Mouse (Mus musculus): ENCODE measurements around the gene Arglu1. TPM values are rescaled to one million over a fixed set of nuclear protein-coding genes. Genes with fewer than 3 reads are reported as not detected.

Arglu1 gene
- polyA plus RNA-seq, 1 experiment from 2014 or later, result 167 TPM

GRCm38 (mm10) chr8:8700229-8700628 lies 9.9 kb upstream of the Arglu1 start:
- Histone ChIP-seq H3K36me3 (ENCODE audit: control insufficient read depth, insufficient read depth, low read length) (no peaks in the 10 kb centered on the region), H3K9me3 (ENCODE audit: control insufficient read depth, low read length) (no peaks in the 10 kb centered on the region), H3K27me3 (ENCODE audit: control insufficient read depth, insufficient read depth, low read length) (no peaks in the 10 kb centered on the region), H3K9ac (replicated peaks; ENCODE audit: low read depth, low read length) (no peak overlapping the region), H3K4me1 (ENCODE audit: control insufficient read depth, insufficient read depth, low read length) (no peaks in the 10 kb centered on the region), H3K4me3 (ENCODE audit: low read depth, low read length) (no peak overlapping the region), H3K27ac (ENCODE audit: low read depth, low read length) (no peak overlapping the region), H3K4me2 (ENCODE audit: low read depth, low read length) (no peak overlapping the region)
- 91% methylated on average over 4 of the region's 4 CpGs for WGBS
- ATAC-seq (ENCODE audit: low read depth), result no peak

DNA sequence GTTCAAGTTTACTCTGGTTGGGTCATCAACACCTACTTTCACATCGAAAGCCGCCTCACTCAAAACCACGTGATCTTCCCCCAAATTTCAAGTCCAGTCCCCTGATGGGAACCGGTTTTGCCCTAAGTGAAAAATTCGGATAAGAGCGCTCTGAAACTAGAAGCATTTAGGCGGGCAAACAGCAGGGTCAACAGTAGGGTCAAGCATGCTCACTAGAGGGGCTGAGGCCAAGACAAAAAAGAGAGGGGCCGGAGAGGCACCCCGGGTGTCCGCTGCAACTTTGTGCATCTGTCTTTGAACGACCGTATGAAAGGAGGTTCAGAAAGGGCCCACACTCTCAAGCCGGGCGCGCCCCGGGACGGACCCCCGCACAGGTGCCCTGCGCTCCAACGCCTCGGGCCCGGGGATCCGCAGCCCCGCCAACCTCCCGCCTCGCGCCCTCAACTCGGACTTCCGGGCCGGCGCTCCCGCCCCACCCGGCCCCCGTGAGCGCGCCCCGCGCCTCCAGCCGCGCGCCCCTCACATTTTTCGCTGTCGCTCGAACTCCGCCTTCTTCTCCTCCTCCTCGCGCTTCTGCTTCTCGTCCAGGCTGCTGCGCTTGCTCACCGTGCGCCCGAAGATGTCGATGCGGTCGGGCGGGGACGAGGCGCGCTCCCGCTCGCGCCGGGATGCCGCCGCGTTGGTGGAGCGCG lies 721 bp downstream of the Arglu1 start:
- no peaks in the 10 kb centered on the region for H3K9me3 ChIP-seq (ENCODE audit: control insufficient read depth, low read length)
- peak; percentile 77 for ATAC-seq (ENCODE audit: low read depth)

GRCm38 (mm10) chr8:8688823-8689453 lies 1.4 kb downstream of the Arglu1 start:
- H3K9me3 ChIP-seq (ENCODE audit: control insufficient read depth, low read length), result no peaks in the 10 kb centered on the region
- no peak overlapping the region for H3K27ac ChIP-seq (ENCODE audit: low read depth, low read length)
- WGBS, result 7% methylated on average over 9 of the region's 9 CpGs
- no peaks in the 10 kb centered on the region for H3K27me3 ChIP-seq (ENCODE audit: control insufficient read depth, insufficient read depth, low read length)
- peak overlapping the region; percentile 87 for H3K4me3 ChIP-seq (ENCODE audit: low read depth, low read length)
- H3K4me1 ChIP-seq (ENCODE audit: control insufficient read depth, insufficient read depth, low read length), result peaks cover 35% of the 10 kb centered on the region
- H3K36me3 ChIP-seq (ENCODE audit: control insufficient read depth, insufficient read depth, low read length), result no peaks in the 10 kb centered on the region
- peak overlapping the region; percentile 99; the same call in 1 of the 2 replicates for H3K9ac ChIP-seq (replicated peaks; ENCODE audit: low read depth, low read length)
- H3K4me2 ChIP-seq (ENCODE audit: low read depth, low read length), result peak overlapping the region; percentile 88
- no peak for ATAC-seq (ENCODE audit: low read depth)

More for the DNA sequence above, 721 bp downstream of the Arglu1 start:
- Histone ChIP-seq H3K4me1 (ENCODE audit: control insufficient read depth, insufficient read depth, low read length) (peaks cover 35% of the 10 kb centered on the region), H3K4me2 (ENCODE audit: low read depth, low read length) (peak overlapping the region; percentile 88), H3K4me3 (ENCODE audit: low read depth, low read length) (peak overlapping the region; percentile 87), H3K36me3 (ENCODE audit: control insufficient read depth, insufficient read depth, low read length) (no peaks in the 10 kb centered on the region), H3K9ac (replicated peaks; ENCODE audit: low read depth, low read length) (peak overlapping the region; percentile 99), H3K27ac (ENCODE audit: low read depth, low read length) (peak overlapping the region; percentile 98), H3K27me3 (ENCODE audit: control insufficient read depth, insufficient read depth, low read length) (no peaks in the 10 kb centered on the region)
- WGBS, result under 1% methylated on average over 47 of the region's 68 CpGs

DNA sequence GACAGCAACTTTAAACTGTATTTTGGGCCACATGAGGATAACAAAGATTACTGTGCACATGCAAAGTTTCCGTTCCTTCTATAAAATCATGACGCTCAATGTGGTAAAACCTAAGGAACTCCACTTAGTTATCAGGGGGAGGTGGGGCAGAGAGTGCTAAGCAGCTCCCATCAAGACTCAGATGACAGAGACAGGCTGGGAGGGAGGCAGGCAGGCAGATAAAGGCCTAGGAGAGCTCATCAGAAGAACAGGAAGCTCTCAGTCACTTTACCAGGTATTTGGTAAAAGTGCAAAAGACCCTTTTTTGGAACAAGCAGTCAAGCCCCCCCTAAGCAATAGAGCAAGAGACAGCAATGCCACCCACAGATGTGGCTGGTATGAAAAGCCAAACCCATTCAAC lies 4.8 kb downstream of the Arglu1 start:
- Histone ChIP-seq H3K36me3 (ENCODE audit: control insufficient read depth, insufficient read depth, low read length) (peaks cover 5% of the 10 kb centered on the region; the same call in 1 of the 2 replicates), H3K27ac (ENCODE audit: low read depth, low read length) (no peak overlapping the region), H3K27me3 (ENCODE audit: control insufficient read depth, insufficient read depth, low read length) (no peaks in the 10 kb centered on the region), H3K9me3 (ENCODE audit: control insufficient read depth, low read length) (no peaks in the 10 kb centered on the region), H3K4me1 (ENCODE audit: control insufficient read depth, insufficient read depth, low read length) (peaks cover 35% of the 10 kb centered on the region), H3K9ac (replicated peaks; ENCODE audit: low read depth, low read length) (no peak overlapping the region), H3K4me3 (ENCODE audit: low read depth, low read length) (no peak overlapping the region), H3K4me2 (ENCODE audit: low read depth, low read length) (no peak overlapping the region)
- no peak for ATAC-seq (ENCODE audit: low read depth)
- WGBS, result 80% methylated on average over 2 of the region's 2 CpGs

DNA sequence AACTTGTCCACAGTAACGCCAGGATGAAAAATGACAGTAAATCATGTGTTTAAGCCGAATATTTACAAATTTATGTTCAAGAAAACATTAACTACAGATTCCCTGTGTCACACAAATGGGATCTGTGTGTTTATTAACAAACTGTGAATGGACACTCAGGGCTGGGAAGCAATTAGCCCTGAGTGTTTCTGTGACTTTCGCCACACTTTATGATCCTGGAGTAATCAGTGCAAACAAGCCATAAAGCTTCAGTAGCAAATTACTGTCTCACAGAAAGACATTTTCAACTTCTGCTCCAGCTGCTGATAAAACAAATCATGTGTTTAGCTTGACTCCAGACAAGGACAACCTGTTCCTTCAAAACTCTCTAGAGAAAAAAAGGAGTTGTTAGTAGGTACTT lies 7.6 kb downstream of the Arglu1 start:
- Histone ChIP-seq H3K36me3 (ENCODE audit: control insufficient read depth, insufficient read depth, low read length) (peaks cover 15% of the 10 kb centered on the region; the same call in 1 of the 2 replicates), H3K4me1 (ENCODE audit: control insufficient read depth, insufficient read depth, low read length) (peaks cover 20% of the 10 kb centered on the region), H3K9me3 (ENCODE audit: control insufficient read depth, low read length) (no peaks in the 10 kb centered on the region), H3K4me3 (ENCODE audit: low read depth, low read length) (no peak overlapping the region), H3K27me3 (ENCODE audit: control insufficient read depth, insufficient read depth, low read length) (no peaks in the 10 kb centered on the region), H3K9ac (replicated peaks; ENCODE audit: low read depth, low read length) (no peak overlapping the region), H3K27ac (ENCODE audit: low read depth, low read length) (no peak overlapping the region), H3K4me2 (ENCODE audit: low read depth, low read length) (no peak overlapping the region)
- WGBS, result 61% methylated on average over 3 of the region's 3 CpGs
- no peak for ATAC-seq (ENCODE audit: low read depth)

- Histone ChIP-seq H3K27me3 (ENCODE audit: control insufficient read depth, insufficient read depth, low read length) (no peaks in the 10 kb centered on the region), H3K4me2 (ENCODE audit: low read depth, low read length) (no peak overlapping the region), H3K36me3 (ENCODE audit: control insufficient read depth, insufficient read depth, low read length) (peaks cover 15% of the 10 kb centered on the region; the same call in 1 of the 2 replicates), H3K4me3 (ENCODE audit: low read depth, low read length) (no peak overlapping the region), H3K9me3 (ENCODE audit: control insufficient read depth, low read length) (no peaks in the 10 kb centered on the region), H3K4me1 (ENCODE audit: control insufficient read depth, insufficient read depth, low read length) (no peaks in the 10 kb centered on the region), H3K9ac (replicated peaks; ENCODE audit: low read depth, low read length) (no peak overlapping the region), H3K27ac (ENCODE audit: low read depth, low read length) (no peak overlapping the region)
- 95% methylated on average over 3 of the region's 3 CpGs for WGBS
- ATAC-seq (ENCODE audit: low read depth), result no peak
Observed at GRCm38 (mm10) chr8:8678236-8678635, 12.1 kb downstream of the Arglu1 start.

- H3K36me3 ChIP-seq (ENCODE audit: control insufficient read depth, insufficient read depth, low read length), result peaks cover 6% of the 10 kb centered on the region
- H3K9me3 ChIP-seq (ENCODE audit: control insufficient read depth, low read length), result no peaks in the 10 kb centered on the region
- no peak overlapping the region for H3K4me2 ChIP-seq (ENCODE audit: low read depth, low read length)
- H3K4me1 ChIP-seq (ENCODE audit: control insufficient read depth, insufficient read depth, low read length), result no peaks in the 10 kb centered on the region
- no peak overlapping the region for H3K4me3 ChIP-seq (ENCODE audit: low read depth, low read length)
- 87% methylated on average over 5 of the region's 5 CpGs for WGBS
- H3K27ac ChIP-seq (ENCODE audit: low read depth, low read length), result no peak overlapping the region
- no peak overlapping the region for H3K9ac ChIP-seq (replicated peaks; ENCODE audit: low read depth, low read length)
- ATAC-seq (ENCODE audit: low read depth), result no peak
- no peaks in the 10 kb centered on the region for H3K27me3 ChIP-seq (ENCODE audit: control insufficient read depth, insufficient read depth, low read length)
Observed at GRCm38 (mm10) chr8:8674864-8675263, 15.5 kb downstream of the Arglu1 start.

GRCm38 (mm10) chr8:8661759-8662138 lies 28.6 kb downstream of the Arglu1 start:
- under 1% methylated on average over 23 of the region's 23 CpGs for WGBS
- H3K36me3 ChIP-seq (ENCODE audit: control insufficient read depth, insufficient read depth, low read length), result peaks cover 4% of the 10 kb centered on the region; the same call in 1 of the 2 replicates
- no peaks in the 10 kb centered on the region for H3K9me3 ChIP-seq (ENCODE audit: control insufficient read depth, low read length)
- peak overlapping the region; percentile 66 for H3K4me2 ChIP-seq (ENCODE audit: low read depth, low read length)
- H3K4me1 ChIP-seq (ENCODE audit: control insufficient read depth, insufficient read depth, low read length), result no peaks in the 10 kb centered on the region; the same call in 1 of the 2 replicates
- peak overlapping the region; percentile 92; the same call in 1 of the 2 replicates for H3K27ac ChIP-seq (ENCODE audit: low read depth, low read length)
- H3K27me3 ChIP-seq (ENCODE audit: control insufficient read depth, insufficient read depth, low read length), result peaks cover 3% of the 10 kb centered on the region; the same call in 1 of the 2 replicates
- peak overlapping the region; percentile 81 for H3K9ac ChIP-seq (replicated peaks; ENCODE audit: low read depth, low read length)
- peak; percentile 4 for ATAC-seq (ENCODE audit: low read depth)
- H3K4me3 ChIP-seq (ENCODE audit: low read depth, low read length), result peak overlapping the region; percentile 90

DNA sequence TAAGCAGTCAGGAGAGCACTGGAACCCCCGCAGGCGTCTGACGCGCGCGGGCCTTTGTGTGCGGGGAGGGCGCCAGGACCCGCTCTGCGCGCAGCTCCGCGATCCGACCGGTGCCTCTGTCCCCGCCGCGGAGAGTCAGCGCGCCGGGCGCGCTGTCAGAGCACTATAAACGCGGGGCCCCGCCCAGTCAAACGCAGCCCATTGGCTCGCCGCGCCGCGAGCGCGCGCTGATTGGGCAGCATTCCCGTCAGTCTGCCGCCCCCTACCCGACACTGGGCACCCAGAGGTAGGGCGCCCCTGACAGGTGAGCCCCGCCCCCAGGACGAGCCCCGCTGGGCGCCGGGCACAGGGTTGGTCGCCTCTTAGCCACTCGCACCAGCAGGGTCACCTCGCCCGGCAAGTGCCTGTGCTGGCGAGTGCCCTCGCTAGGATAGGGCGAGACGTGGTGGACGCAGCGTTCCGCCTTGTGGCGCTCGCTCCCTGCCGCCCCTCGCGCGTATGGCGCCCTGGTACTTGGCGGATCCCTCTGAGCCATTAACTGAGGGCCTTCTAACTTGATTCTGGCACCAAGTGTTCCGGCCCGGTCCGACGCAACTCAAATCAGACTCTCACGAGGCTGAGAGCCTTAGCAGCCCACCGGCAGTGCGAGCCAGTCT lies 29.1 kb downstream of the Arglu1 start, which contains the start of gene Efnb2:
Gene Efnb2, minus strand, starts transcription at position 140 of the 656 bp plus-strand sequence.
- H3K9me3 ChIP-seq (ENCODE audit: control insufficient read depth, low read length), result no peaks in the 10 kb centered on the region
- no peaks in the 10 kb centered on the region for H3K36me3 ChIP-seq (ENCODE audit: control insufficient read depth, insufficient read depth, low read length)
- H3K27ac ChIP-seq (ENCODE audit: low read depth, low read length), result peak within 1 kb of the TSS; percentile 92
- peak within 1 kb of the TSS; percentile 90 for H3K4me3 ChIP-seq (ENCODE audit: low read depth, low read length)
- peak within 1 kb of the TSS; percentile 66 for H3K4me2 ChIP-seq (ENCODE audit: low read depth, low read length)
- H3K27me3 ChIP-seq (ENCODE audit: control insufficient read depth, insufficient read depth, low read length), result peaks cover 3% of the 10 kb centered on the region; the same call in 1 of the 2 replicates
- H3K4me1 ChIP-seq (ENCODE audit: control insufficient read depth, insufficient read depth, low read length), result peaks cover 3% of the 10 kb centered on the region; the same call in 1 of the 2 replicates
- ATAC-seq (ENCODE audit: low read depth), result peak; percentile 95
- peak within 1 kb of the TSS; percentile 81 for H3K9ac ChIP-seq (replicated peaks; ENCODE audit: low read depth, low read length)
- under 1% methylated on average over 58 of the region's 70 CpGs for WGBS

Measured in neural tube, embryonic 14.5 days (tissue).